Mouse (Mus musculus) adrenal gland, postnatal 4 days (tissue): ENCODE data around the gene Egfl7. TPM values are rescaled to one million over a fixed set of nuclear protein-coding genes. Genes with fewer than 3 reads are reported as not detected.

Source experiments
- DNase-seq, 2 experiments: peaks; one replicate each; pipeline ENCODE4 v3.0.0; 2021 to 2022; ENCODE audit warnings: low spot score in 2 of 2, mixed read lengths in 2 of 2
- total RNA-seq, 2 experiments: library from RNA; stranded (reverse); gene quantifications; 2 replicates each; pipeline ENCODE4 v1.2.3; 2021

Gene Egfl7
- total RNA-seq, 2 experiments from 2014 or later, result 265 to 295 TPM

GRCm38 (mm10) chr2:26561351-26562016 is 18.3 kb upstream of the Egfl7 start:
- DNase-seq, result no peak

DNA sequence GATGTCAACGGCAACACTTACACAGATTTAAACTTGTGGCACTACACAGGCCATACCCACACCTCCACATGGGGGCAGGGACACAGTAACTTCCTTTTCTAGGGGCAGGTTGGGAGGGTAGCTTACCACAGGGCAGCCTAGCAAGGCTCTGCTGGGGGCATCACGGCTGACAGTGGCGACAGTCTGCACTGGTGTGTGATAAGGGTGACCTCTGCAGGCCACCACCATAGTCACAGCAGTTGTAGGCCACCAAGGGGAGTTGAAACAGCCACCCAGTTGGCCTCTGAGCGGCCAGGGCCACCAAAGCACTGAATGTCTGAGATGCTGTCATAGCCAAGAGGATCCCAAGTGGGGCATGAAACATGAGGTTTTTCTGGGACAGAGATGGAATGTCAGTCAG is 13.6 kb upstream of the Egfl7 start:
- no peak for DNase-seq

- no peak for DNase-seq
Measured at GRCm38 (mm10) chr2:26570034-26570433, 9.8 kb upstream of the Egfl7 start.

DNA sequence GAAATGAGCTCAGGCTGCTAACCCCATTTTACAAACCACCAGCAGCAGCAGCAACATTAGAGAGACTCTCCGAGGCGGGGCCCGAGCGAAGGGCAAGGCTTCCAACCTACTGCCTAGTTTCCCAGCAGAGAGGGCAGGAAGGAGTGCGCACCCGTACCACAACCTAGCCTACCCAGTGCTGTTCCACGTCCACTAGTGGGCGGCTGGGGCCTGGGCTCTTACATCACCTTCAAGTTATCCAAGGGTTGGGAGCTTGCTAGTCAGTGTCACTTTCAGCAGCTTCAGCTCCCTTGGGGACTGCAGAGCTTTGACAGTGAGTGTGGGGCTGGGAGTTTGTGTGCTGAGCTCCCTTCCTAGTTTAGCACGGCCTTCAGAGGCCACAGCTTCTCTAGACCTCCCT is 8.4 kb upstream of the Egfl7 start:
- no peak for DNase-seq

- no peak for DNase-seq
Measured at GRCm38 (mm10) chr2:26571826-26572225, 8.0 kb upstream of the Egfl7 start.

- DNase-seq, result no peak
Measured at GRCm38 (mm10) chr2:26573396-26573795, 6.4 kb upstream of the Egfl7 start.

DNA sequence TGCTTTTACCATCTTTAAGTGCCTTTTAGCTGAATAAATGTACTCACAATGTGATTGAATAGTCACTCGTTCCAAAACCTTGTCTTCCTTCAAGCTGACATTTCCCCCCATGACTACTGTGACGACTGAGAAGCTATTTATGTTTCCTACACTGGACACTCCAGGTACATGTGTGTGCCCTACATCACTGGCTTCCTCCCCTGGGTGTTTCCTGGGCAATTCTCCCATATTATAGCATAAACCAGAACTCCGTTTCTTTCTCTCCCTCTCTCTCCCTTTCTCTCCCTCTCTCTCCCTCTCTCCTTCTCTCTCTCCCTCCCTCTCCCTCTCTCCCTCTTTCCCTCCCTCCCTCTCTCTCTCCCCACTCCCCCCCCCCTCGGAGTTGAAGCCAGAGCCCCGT is 6.0 kb upstream of the Egfl7 start:
- no peak for DNase-seq

DNA sequence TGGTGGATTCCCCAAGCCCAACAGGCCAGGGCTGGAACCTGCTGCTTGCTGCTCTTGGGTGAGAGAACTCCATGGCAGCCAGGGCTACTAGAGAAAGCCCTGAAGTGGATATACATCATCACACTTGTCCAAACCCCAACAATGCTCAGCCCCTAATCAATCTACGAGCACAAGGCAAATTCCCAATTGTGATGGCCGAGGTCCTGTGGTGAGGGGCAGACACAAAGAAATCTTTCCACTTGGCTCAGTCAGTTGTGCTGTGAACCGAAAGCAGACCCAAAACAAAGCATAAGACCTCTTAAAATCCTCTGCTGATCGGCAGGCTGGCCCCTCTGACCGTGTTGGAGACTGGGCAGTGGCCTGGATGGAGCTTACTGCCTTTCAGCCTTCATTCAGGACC is 5.0 kb upstream of the Egfl7 start:
- DNase-seq, result no peak

- no peak for DNase-seq
Measured at GRCm38 (mm10) chr2:26575378-26575777, 4.4 kb upstream of the Egfl7 start.

DNA sequence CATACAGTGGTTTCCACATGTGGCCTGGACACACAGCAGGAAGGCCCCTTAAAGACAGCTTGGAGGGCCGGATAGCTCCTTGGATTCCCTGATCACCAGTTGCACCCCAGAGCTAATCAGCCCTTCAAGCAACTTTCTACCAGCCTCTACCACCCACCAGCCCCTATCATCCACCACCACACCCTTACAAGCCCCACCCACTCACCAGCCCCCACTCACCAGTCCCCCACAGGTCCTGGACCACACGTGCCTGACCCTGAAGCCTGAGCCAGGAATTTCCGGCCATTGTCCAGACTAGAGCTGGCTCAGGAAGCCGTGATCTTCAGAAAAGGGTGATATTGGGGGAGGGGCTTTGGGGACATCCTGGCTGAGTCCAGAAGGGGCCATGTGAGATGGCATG is 3.9 kb upstream of the Egfl7 start:
- no peak for DNase-seq

DNA sequence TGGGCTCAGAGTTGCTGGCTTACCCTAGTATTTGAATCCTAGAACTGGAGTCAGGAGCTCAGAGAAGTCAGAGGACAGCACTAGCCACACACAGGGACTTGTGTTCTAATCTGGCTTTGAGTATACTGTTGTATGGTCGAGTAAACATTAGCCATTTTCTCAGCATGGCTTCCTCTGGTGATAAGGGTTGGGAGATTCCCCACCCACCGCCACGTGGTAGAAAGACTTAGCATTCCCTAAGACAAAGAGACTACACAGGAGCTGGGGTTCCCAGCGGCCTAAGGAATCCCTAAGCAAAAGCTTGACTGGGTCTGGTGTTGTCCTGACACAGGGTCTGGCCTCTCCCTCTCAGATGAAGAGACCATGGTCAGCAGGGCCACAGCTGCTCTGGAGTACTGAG is 3.4 kb upstream of the Egfl7 start:
- no peak for DNase-seq

DNA sequence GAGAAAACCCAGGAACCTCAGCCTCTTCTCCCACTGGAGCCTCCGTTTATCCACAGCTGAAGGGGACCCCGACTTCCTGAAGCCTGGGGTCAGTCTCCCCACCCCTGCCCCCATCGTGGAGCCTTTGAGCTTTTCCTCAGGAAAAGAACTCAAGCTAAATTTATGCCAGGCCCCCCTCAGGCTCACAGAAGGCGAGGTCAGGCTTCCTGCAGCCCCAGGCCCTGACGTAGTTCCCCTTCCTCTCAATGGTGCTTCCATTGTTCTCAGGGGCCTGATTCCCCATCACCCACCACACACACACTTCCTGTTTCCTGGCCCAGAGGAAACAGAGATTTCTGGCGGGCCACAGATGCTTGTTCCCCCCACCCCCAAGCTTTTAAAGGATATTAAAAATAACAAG is 1.4 kb upstream of the Egfl7 start:
- no peak for DNase-seq

DNA sequence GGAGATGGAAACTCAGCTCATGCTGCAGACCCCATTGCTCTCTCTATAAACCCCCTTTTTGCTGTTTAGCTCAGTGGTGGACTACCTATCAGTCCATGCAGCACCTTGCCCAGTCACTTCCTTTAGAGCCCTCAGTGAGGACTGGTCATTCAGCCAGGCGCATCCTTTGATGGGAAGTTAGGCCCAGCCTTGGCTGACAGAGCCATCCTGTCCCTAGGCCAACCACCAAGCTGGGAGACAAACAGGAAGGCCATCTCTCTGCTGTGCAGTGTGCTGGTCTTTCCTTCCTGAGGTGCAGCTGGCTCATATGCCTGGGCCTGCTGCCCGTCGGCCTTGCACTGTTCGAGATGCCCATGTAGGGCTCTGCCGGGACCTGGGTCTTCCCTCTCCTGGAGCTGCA is 937 bp downstream of the Egfl7 start:
- no peak for DNase-seq

DNA sequence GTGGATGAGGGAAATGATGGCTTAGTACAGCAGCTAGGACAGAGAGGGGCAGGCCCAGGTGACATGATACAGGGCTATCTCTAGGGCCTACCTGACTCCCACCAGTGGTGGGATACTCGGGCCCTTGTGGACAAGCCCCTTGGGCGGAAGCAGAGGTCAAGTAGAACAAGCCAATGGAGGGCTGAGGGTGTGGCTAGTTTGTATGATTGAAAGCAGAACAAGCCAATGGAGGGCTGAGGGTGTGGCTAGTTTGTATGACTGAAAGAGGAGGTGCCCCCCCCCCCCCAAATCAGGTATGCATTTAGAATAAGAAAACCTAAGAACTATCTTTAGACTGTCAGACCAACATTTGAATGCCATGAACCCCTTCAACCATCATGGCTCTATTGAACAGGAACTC is 2.4 kb downstream of the Egfl7 start:
- DNase-seq, result no peak

DNA sequence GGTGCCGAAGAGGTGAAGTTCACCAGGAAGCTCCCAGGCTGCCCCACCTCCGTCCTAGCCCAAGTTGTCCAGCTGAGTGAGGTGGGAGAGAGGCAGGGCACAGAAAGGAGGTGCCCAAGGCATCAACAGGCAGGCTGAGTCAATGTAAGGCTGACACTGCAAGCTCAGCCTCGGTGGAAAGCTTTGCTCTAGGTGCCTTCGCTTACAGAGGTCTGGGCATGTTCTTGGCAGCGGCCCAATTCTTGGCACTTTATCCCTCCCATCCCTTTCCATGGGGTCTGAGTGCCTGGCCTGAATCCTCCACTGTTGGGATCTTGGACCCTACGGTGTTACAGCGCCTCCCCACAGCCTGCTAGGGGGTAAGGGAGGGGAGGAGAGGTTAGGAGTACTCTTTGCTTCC is 2.9 kb downstream of the Egfl7 start:
- DNase-seq, result no peak

DNA sequence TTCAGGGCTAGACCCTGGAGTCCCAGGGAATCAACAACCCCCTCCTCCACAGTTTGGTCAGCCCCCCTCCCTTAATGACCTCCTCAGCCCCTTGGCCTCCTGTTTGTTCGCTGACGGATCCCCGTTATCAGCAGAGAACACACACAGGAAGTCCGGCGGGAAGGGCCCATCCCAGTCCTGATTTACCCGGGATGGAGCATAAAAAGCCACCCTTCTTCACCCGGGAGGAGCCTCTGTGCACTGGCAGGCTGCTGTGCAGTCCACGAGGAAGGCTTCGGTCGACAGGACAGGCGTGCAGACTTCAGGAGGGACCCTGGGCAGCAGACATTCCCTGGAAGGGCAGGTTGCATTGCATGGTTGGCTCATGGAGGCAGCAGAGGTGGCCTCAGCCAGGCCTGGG is 3.8 kb downstream of the Egfl7 start:
- no peak for DNase-seq

GRCm38 (mm10) chr2:26585713-26586112 is 5.9 kb downstream of the Egfl7 start:
- DNase-seq, result no peak

GRCm38 (mm10) chr2:26586294-26587043 is 6.7 kb downstream of the Egfl7 start, which contains the start of gene Gm20532:
Gene Gm20532 (plus strand): TSS chr2:26586639.
- peak in 1 of 2 experiments; percentile 43 for DNase-seq

DNA sequence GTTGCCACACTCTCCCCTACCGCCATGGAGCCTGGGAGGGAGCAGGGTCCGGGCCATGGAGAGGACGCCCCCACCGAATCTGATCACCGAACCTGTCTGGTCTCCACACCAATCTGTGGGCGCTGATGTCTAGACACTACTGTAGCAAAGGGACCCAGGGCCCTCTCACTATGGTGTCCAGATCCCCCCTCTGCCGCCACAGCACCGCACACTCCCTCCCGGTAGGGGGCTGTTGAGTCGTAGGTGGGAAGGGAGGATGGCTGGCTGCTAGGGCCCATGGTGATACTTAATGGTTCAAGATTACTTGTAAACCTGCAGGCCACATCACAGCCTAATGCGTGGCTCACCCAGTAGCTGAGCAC is 7.2 kb downstream of the Egfl7 start:
- DNase-seq, result no peak

DNA sequence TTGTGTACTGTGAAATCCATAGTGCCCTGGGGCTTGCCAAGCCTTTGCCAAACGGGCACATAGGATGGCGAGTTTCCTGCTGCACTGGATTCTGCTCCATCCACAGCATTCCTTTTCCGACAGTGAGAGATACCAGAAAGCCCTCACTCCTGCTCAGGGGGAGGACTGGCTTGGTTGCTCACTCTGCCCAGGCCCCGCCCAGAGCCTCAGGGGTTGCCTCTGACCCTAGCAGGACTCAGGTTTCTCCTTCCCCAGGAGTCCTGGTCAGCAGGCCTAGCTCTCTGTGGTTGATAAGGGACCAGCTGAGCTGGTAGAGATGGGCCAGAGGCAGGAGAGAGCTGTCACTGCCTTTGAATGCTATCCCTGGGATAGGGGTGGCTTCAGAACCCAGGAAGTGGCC is 8.8 kb downstream of the Egfl7 start:
- no peak for DNase-seq

DNA sequence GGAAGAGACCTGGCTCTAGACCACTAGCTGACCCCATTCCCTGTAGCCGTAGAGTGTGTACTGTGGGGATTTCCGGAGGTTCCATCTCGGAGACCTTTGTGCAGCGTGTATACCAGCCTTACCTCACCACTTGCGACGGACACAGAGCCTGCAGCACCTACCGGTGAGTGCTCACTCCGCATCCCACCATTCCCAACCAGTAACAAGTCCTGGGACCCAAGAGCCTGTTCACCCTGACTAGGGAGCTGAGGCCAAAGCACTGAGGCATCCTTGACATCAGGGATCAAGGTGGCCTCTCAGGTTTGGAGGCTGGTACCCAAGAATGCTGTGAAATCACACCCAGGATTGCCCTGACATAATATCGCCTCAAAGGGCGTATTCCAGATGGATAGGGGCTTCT is 9.5 kb downstream of the Egfl7 start:
- no peak for DNase-seq

- no peak for DNase-seq
Measured at GRCm38 (mm10) chr2:26590282-26590681, 10.5 kb downstream of the Egfl7 start.

DNA sequence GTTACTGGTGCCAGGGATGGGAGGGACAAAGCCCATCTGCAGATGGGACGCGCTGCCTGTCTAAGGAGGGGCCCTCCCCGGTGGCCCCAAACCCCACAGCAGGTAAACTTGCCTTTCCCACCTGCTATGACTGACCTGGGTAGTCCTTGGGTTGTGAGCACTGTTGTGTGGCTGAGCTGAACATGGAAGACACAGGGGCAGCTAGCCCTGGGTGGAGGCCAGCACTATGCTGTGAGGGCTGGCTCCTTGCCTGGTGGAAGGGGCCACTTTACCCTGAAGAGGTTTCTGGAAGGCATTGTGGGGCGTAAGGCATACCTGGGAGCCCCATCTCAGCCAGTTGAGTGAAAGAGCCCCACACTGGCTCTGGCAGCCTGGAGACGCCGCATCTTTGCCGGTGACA is 11.1 kb downstream of the Egfl7 start:
- DNase-seq, result no peak
